Mouse (Mus musculus) embryo, embryonic 10.5 days (tissue): Measurements from ENCODE around the gene Zfyve1.
A peak's percentile ranks its signal among the peaks of the same experiment; 100 is the strongest.

Experiments used
- DNase-seq: peaks from one replicate; pipeline ENCODE4 v3.0.0-alpha.2; 2015; ENCODE audit warnings: low spot score

Gene Zfyve1

DNA sequence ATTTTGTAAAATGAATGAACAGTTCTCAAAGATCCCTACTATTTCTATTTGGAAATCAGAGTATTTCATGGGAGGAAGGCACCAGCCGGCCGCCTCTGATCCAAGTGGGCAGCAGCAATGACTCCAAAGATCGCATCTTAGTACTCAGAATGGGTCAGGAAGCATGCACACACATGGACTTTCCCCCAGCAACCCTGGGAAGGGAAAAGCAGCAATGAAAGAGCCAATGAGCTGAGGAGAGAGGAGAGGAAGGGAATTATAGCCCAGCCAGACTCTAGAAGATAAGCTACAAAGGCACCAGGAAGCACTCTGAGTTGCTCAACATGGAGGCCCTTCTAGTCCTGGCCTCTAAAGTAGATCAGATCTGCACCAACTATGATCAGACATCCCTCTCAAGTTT, 16.7 kb downstream of the Zfyve1 start:
- DNase-seq: no peak

- no peak for DNase-seq
Measured at GRCm38 (mm10) chr12:83578896-83579569, 18.0 kb downstream of the Zfyve1 start.

DNA sequence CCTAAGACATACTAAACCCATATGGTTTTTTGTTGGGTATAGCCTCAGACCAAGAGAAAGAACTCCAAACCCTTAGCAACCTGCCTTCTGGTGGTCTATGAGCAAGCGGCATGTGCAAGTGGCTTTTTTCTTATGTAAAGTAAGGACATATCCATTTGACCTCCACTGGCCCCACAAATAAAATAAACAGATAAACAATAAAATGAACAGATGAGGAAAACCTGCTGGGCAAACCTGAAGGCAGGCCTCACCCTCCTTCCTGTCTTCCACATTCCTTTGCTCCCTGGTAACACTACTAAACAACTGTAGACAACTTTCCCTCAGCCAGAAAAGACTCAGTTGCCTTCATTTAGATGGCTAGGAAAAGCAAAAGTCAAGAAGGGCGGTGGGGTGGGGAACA, 18.7 kb downstream of the Zfyve1 start:
- no peak for DNase-seq

GRCm38 (mm10) chr12:83577445-83577844, 19.6 kb downstream of the Zfyve1 start:
- DNase-seq: no peak

DNA sequence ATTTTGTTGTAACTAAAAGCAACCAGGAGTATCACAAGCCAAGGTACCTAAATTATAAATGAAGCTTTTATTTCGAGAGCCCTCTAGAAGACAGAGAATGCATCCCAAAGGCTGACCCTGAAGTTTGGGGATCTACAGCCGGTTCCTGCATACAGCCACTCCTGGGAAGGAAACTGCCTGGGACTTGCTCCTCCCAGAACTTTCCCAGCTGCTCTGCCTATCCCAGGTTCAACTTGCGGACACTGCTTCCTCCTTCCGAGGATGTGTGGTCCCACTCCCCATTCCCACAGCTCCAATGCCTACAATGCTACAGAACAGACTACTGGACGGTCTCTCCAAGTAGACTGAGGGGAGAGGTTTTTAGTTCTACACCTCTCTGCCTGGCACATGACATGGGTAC, 24.3 kb downstream of the Zfyve1 start:
- no peak for DNase-seq

- no peak for DNase-seq
Measured at GRCm38 (mm10) chr12:83569866-83570265, 27.2 kb downstream of the Zfyve1 start.

DNA sequence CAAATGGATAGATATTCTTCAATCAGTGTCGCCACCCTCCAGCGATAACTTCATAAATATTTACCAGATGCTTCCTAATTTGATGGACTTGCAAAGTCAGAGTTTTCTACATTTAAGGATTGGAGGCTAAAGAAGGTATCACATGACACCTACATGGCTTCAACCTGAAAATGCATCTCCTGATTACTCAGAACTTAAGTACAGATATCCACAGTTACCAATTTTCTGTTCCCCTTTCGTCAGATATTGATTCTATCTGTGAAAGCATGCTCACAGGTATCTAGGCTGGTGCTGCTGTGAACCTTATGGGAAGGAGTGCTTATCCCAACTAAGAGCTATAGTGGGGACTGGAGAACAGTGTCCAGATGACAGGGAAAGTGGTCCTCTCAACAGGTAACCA, 34.4 kb downstream of the Zfyve1 start:
- no peak for DNase-seq

DNA sequence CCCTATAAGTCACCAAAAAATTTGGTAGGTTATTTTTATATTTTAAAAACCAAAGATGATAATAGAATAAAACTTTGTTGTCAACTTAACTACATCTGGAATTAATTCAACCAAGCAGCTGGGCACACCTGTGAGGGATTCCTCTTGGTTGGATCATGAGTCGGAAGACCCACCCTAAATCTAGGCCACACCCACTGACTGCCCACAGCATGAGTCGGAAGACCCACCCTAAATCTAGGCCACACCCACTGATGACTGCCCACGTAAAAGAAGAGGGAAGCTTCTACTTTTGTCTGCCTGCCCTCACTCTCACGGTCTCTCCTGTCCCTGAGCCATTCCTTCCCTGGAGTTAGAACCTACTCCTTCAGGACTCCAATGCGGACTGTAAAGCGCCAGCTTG, 36.8 kb downstream of the Zfyve1 start:
- no peak for DNase-seq

DNA sequence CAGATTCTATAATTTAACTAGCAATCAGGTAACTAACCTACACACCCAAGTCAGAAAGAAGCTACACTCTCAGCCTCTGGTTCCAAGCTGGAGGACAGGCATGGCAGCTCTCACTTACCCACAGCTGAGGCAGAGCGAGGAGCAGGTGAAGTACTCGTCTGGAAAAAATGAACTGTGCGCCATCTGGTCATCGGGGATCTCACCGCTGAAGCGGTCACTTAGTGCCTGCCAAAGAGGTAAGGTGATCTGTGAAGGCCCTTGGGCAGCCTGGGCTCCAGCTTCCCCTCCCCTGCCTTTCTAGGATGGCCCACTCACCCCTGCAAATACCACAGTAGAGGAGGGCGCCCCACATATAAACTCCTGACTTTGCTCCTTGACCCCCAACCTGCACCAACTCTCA, 38.5 kb downstream of the Zfyve1 start:
- no peak for DNase-seq

GRCm38 (mm10) chr12:83555605-83556004, 41.4 kb downstream of the Zfyve1 start:
- DNase-seq: no peak

GRCm38 (mm10) chr12:83553816-83554215, 43.2 kb downstream of the Zfyve1 start:
- DNase-seq: no peak

- no peak for DNase-seq
Measured at GRCm38 (mm10) chr12:83551305-83551704, 45.7 kb downstream of the Zfyve1 start.

- DNase-seq: no peak
Measured at GRCm38 (mm10) chr12:83544791-83545190, 52.2 kb downstream of the Zfyve1 start.

GRCm38 (mm10) chr12:83543997-83544396, 53.0 kb downstream of the Zfyve1 start:
- no peak for DNase-seq

DNA sequence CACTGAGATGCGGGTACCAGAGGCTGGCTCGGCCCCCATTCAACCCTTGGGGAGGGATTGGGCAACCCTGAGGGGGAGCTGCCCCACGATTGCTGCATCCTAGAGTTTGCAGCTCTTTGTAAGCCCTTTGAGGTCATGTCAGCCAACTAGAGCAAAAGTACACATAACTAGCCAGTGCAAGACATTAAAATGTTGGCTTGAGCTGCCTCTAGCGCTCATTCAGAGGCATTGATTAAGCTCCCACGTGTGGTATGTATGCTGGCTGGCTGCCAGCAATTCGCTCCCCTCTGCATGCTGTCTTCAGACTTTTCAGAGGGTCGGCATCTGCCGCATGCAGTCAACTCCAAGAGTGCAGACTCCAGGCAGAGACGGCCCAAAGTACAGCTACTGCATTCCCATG, 61.0 kb downstream of the Zfyve1 start:
- no peak for DNase-seq

GRCm38 (mm10) chr12:83535428-83535827, 61.6 kb downstream of the Zfyve1 start:
- no peak for DNase-seq

GRCm38 (mm10) chr12:83534190-83534589, 62.8 kb downstream of the Zfyve1 start:
- DNase-seq: no peak

DNA sequence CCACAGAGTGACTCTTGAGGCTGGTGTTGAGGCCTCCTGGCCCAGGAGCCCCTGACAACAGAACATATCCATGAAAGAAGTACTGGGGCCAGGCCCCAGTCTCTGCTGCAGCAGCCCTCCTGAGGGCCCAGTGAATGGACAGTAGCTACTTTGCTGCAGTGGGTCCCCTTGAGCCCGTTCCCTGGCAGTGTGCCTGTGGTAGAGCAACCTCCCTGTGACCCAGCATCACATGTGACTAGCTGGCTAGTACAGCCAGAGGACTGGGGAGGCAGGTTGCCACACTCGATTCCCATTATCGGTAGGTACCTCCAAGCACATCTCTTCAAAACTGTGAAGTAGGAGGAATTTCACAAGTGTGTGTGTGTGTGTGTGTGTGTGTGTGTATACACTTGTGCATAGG, 64.1 kb downstream of the Zfyve1 start:
- DNase-seq: no peak

DNA sequence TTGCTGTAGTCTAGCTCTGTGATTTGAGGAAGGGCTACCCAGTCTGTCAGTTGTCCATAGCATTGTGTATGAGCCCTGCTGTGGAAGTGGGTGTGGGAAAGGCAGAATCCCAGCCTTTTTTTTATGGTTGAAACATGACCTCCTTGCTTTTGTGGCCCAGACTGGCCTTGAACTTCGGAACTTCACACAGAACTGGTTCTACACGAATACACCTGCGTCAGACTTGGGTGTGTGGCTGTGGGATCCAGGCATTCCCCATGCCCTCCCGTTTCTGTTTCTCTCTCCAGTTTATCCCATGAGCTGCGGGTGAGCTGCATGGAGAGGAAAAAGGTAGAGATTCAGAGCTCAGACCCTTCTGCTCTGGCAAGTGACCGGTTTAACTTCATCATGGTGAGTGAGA, 65.0 kb downstream of the Zfyve1 start:
- DNase-seq: no peak

DNA sequence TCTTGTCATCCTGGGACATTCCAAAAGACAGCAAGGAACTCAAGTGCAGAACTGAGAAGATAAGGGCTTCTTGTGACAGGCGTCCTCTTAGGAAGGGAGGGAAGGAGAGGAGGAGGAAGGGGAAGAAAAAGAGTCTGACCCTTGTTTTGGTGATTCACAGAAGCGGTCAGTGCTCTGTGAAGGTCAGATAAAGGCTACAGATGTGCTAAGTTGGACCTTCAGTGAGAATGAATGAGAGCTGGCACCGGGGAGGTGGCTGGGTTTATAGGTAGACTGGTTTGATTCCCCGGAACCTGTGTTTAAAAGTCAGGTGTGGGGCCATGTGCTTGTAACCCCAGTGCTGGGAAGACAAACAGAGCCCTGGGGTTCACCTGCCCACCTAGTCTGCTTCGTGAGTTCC, 68.4 kb downstream of the Zfyve1 start:
- no peak for DNase-seq

GRCm38 (mm10) chr12:83527816-83528215, 69.2 kb downstream of the Zfyve1 start:
- DNase-seq: peak; percentile 42

GRCm38 (mm10) chr12:83525822-83526544, 71.0 kb downstream of the Zfyve1 start:
- DNase-seq: no peak

DNA sequence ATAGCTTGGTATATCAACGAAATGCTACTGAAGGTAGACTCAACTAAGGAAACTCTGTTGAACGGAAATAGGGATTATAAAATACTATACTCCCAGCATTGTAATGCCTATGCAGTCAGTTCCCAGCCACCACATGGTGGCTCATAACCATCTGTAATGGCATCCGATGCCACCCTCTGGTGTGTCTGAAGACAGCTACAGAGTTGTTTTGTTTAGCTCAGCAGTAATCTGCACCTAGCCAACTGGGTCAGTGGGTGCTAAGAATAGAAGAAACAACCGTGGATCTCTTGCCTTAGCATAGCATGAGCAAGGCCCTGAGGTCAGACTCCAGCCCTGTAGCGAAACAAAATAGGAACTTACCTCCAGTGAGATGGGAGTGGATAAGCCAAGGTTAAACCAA, 72.7 kb downstream of the Zfyve1 start:
- no peak for DNase-seq

GRCm38 (mm10) chr12:83523892-83524291, 73.1 kb downstream of the Zfyve1 start:
- DNase-seq: no peak
